8 mouse cellular contexts compared by ENCODE assay signal in genomic region chr3:95623991-95624515, GRCm38 (mm10). TPM values are rescaled to one million over a fixed set of nuclear protein-coding genes. Genes with fewer than 3 reads are reported as not detected.
A peak's percentile ranks its signal among the peaks of the same experiment; 100 is the strongest.
DNase-seq lines count a peak whose midpoint lies in the region; ATAC-seq and TF ChIP-seq lines count a peak whose summit lies in the region.
"Not testable (repeated sequence)": the region's sequence is repeated elsewhere in the genome, so short reads cannot be mapped to it uniquely, and the experiment has no call there.

No protein-coding gene starts in this region.

- not testable (repeated sequence) for TF ChIP-seq RAD21 in CH12.LX (IDR thresholded peaks at IDR 0.05; ENCODE audit: low read depth, low read length)

- H3K9ac ChIP-seq in CH12.LX (ENCODE audit: insufficient read depth, low read depth), result peak overlapping the region; percentile 63; the same call in 1 of the 2 replicates
- 0 out of 2 replicates have a peak overlapping the region, but pooled peaks have one; percentile 33 for H3K9ac ChIP-seq in embryonic facial prominence, embryonic 12.5 days
- peak overlapping the region; percentile 63 for H3K9ac ChIP-seq in forebrain, embryonic 16.5 days (replicated peaks; ENCODE audit: low read depth, low read length)
- H3K9ac ChIP-seq in kidney, embryonic 15.5 days, result peak overlapping the region; percentile 52; the same call in 1 of the 2 replicates
- peak overlapping the region; percentile 75 for H3K9ac ChIP-seq in liver, embryonic 13.5 days
- H3K9ac ChIP-seq in midbrain, embryonic 11.5 days (ENCODE audit: low read length), result peak overlapping the region; percentile 48; the same call in 1 of the 2 replicates

- H3K4me2 ChIP-seq in CH12.LX (ENCODE audit: insufficient read depth, low read depth, poor library complexity, severe bottlenecking), result peak overlapping the region; percentile 67; the same call in 1 of the 2 replicates
- peak overlapping the region; percentile 47 for H3K4me2 ChIP-seq in embryonic facial prominence, embryonic 12.5 days (replicated peaks)
- H3K4me2 ChIP-seq in forebrain, embryonic 16.5 days (ENCODE audit: low read length), result peak overlapping the region; percentile 61
- H3K4me2 ChIP-seq in kidney, embryonic 15.5 days, result peak overlapping the region; percentile 61
- H3K4me2 ChIP-seq in liver, embryonic 13.5 days, result peak overlapping the region; percentile 70
- H3K4me2 ChIP-seq in midbrain, embryonic 11.5 days, result peak overlapping the region; percentile 40

- not testable (repeated sequence) for DNase-seq in CH12.LX (ENCODE audit: extremely low read depth); hindbrain, embryonic 10.5 days (ENCODE audit: low spot score); liver, embryonic 13.5 days
- DNase-seq in midbrain, embryonic 11.5 days (ENCODE audit: low spot score, missing footprints), result peak; percentile 84

- not testable (repeated sequence) for H3K9me3 ChIP-seq in CH12.LX (replicated peaks; ENCODE audit: low read length); embryonic facial prominence, embryonic 12.5 days; forebrain, embryonic 16.5 days (ENCODE audit: control insufficient read depth, low read length); hindbrain, embryonic 10.5 days; kidney, embryonic 15.5 days (replicated peaks); liver, embryonic 13.5 days (replicated peaks); midbrain, embryonic 11.5 days (ENCODE audit: control insufficient read depth, low read length)

- 69% methylated on average over 5 of the region's 5 CpGs for WGBS in embryonic facial prominence, embryonic 12.5 days
- 60% methylated on average over 5 of the region's 5 CpGs for WGBS in forebrain, embryonic 16.5 days
- 73% methylated on average over 5 of the region's 5 CpGs for WGBS in hindbrain, embryonic 10.5 days
- 74% methylated on average over 5 of the region's 5 CpGs for WGBS in kidney, embryonic 15.5 days
- WGBS in liver, embryonic 13.5 days (ENCODE audit: insufficient replicate concordance), result 67% methylated on average over 5 of the region's 5 CpGs
- WGBS in midbrain, embryonic 11.5 days, result 62% methylated on average over 5 of the region's 5 CpGs
- 60% methylated on average over 5 of the region's 5 CpGs for WGBS in olfactory bulb, adult 2 months

- dilution Hi-C loops in CH12.LX (cut with MboI; ENCODE audit: extremely low pct_ligation_motif_present, extremely low pct_unique_long_range_greater_than_20kb, low sequenced_read_pairs), result not testable (repeated sequence)

- not testable (repeated sequence) for H3K27ac ChIP-seq in CH12.LX (ENCODE audit: insufficient read depth, low read depth); midbrain, embryonic 11.5 days (ENCODE audit: low read depth, low read length)
- peak overlapping the region; percentile 80; the same call in 1 of the 2 replicates for H3K27ac ChIP-seq in embryonic facial prominence, embryonic 12.5 days
- peak overlapping the region; percentile 76 for H3K27ac ChIP-seq in forebrain, embryonic 16.5 days (ENCODE audit: low read length)
- peak overlapping the region; percentile 96 for H3K27ac ChIP-seq in hindbrain, embryonic 10.5 days
- peak overlapping the region; percentile 94 for H3K27ac ChIP-seq in kidney, embryonic 15.5 days
- peak overlapping the region; percentile 87 for H3K27ac ChIP-seq in liver, embryonic 13.5 days
- peak overlapping the region; percentile 83 for H3K27ac ChIP-seq in olfactory bulb, adult 2 months (ENCODE audit: insufficient read depth, low read depth, low read length)

- not testable (repeated sequence) for TF ChIP-seq POLR2A in CH12.LX (IDR thresholded peaks at IDR 0.05; ENCODE audit: low read depth, low read length); olfactory bulb, adult 2 months (IDR thresholded peaks at IDR 0.05; ENCODE audit: insufficient read depth, low read depth, low read length)

- not testable (repeated sequence) for TF ChIP-seq EP300 in CH12.LX (IDR thresholded peaks at IDR 0.05; ENCODE audit: low read length)

- H3K4me1 ChIP-seq in CH12.LX (ENCODE audit: control insufficient read depth in 1 of 2, insufficient read depth in 2 of 2), result peaks cover 2 to 42% of the 10 kb centered on the region in 2 experiments; a peak in 3 of 4 replicates
- H3K4me1 ChIP-seq in embryonic facial prominence, embryonic 12.5 days; midbrain, embryonic 11.5 days (ENCODE audit: control insufficient read depth, insufficient read depth, low read length); olfactory bulb, adult 2 months (ENCODE audit: control insufficient read depth, insufficient read depth, low read length): not testable (repeated sequence)
- H3K4me1 ChIP-seq in forebrain, embryonic 16.5 days (replicated peaks; ENCODE audit: control insufficient read depth, insufficient read depth, low read length), result peaks cover 15% of the 10 kb centered on the region
- H3K4me1 ChIP-seq in hindbrain, embryonic 10.5 days (replicated peaks), result peaks cover 20% of the 10 kb centered on the region
- peaks cover 21% of the 10 kb centered on the region for H3K4me1 ChIP-seq in kidney, embryonic 15.5 days
- H3K4me1 ChIP-seq in liver, embryonic 13.5 days (replicated peaks), result peaks cover 34% of the 10 kb centered on the region

- peaks cover 35% of the 10 kb centered on the region for H3K79me2 ChIP-seq in CH12.LX (replicated peaks; ENCODE audit: control insufficient read depth, extremely low read depth, insufficient read depth, poor library complexity, severe bottlenecking)

- in situ Hi-C loops in CH12.LX (cut with MboI; ENCODE audit: low pct_ligation_motif_present, low pct_unique_long_range_greater_than_20kb, low sequenced_read_pairs), result not testable (repeated sequence)

- peaks cover 22 to 43% of the 10 kb centered on the region in 2 experiments for H3K36me3 ChIP-seq in CH12.LX (replicated peaks in 1 of 2; ENCODE audit: control insufficient read depth in 1 of 2, insufficient read depth in 1 of 2, low read length in 1 of 2)
- H3K36me3 ChIP-seq in embryonic facial prominence, embryonic 12.5 days, result peaks cover 26% of the 10 kb centered on the region
- H3K36me3 ChIP-seq in forebrain, embryonic 16.5 days (ENCODE audit: control insufficient read depth, insufficient read depth), result not testable (repeated sequence)
- peaks cover 48% of the 10 kb centered on the region for H3K36me3 ChIP-seq in hindbrain, embryonic 10.5 days
- peaks cover 45% of the 10 kb centered on the region for H3K36me3 ChIP-seq in kidney, embryonic 15.5 days
- peaks cover 47% of the 10 kb centered on the region for H3K36me3 ChIP-seq in liver, embryonic 13.5 days
- H3K36me3 ChIP-seq in midbrain, embryonic 11.5 days (ENCODE audit: control insufficient read depth, insufficient read depth, low read length), result peaks cover 14% of the 10 kb centered on the region; the same call in 1 of the 2 replicates

- H3K27me3 ChIP-seq in CH12.LX (replicated peaks); embryonic facial prominence, embryonic 12.5 days; forebrain, embryonic 16.5 days (replicated peaks; ENCODE audit: control insufficient read depth, insufficient read depth, low read length); hindbrain, embryonic 10.5 days (ENCODE audit: insufficient read depth, poor library complexity, severe bottlenecking); kidney, embryonic 15.5 days; liver, embryonic 13.5 days; midbrain, embryonic 11.5 days (ENCODE audit: control insufficient read depth, insufficient read depth, low read length): not testable (repeated sequence)

- TF ChIP-seq CTCF in CH12.LX (conservative IDR thresholded peaks at IDR 0.05 in 1 of 2, IDR thresholded peaks at IDR 0.05 in 1 of 2; ENCODE audit: low read depth in 2 of 2, low read length in 2 of 2); olfactory bulb, adult 2 months (IDR thresholded peaks at IDR 0.05; ENCODE audit: insufficient read depth, low read depth, low read length): not testable (repeated sequence)

- peak overlapping the region in 2 of 3 experiments; percentile 56 to 73 for H3K4me3 ChIP-seq in CH12.LX (replicated peaks in 1 of 3; ENCODE audit: low read depth in 2 of 3, low read length in 2 of 3, poor library complexity in 1 of 3)
- H3K4me3 ChIP-seq in embryonic facial prominence, embryonic 12.5 days, result peak overlapping the region; percentile 63; the same call in 1 of the 2 replicates
- peak overlapping the region; percentile 38 for H3K4me3 ChIP-seq in forebrain, embryonic 16.5 days (replicated peaks; ENCODE audit: low read length)
- H3K4me3 ChIP-seq in hindbrain, embryonic 10.5 days, result peak overlapping the region; percentile 78
- H3K4me3 ChIP-seq in kidney, embryonic 15.5 days (replicated peaks), result peak overlapping the region; percentile 74
- peak overlapping the region; percentile 76 for H3K4me3 ChIP-seq in liver, embryonic 13.5 days (replicated peaks)
- H3K4me3 ChIP-seq in midbrain, embryonic 11.5 days (ENCODE audit: low read depth, low read length), result peak overlapping the region; percentile 69; the same call in 1 of the 2 replicates
- H3K4me3 ChIP-seq in olfactory bulb, adult 2 months (ENCODE audit: insufficient read depth, low read depth, low read length), result not testable (repeated sequence)

- ATAC-seq in embryonic facial prominence, embryonic 12.5 days (ENCODE audit: insufficient number of reproducible peaks, insufficient read depth, low FRiP score, low TSS enrichment); forebrain, embryonic 16.5 days; kidney, embryonic 15.5 days (replicated peaks; ENCODE audit: low FRiP score); liver, embryonic 13.5 days (ENCODE audit: low read depth); midbrain, embryonic 11.5 days (ENCODE audit: low FRiP score): not testable (repeated sequence)

RNA-seq across cellular contexts. Expression of gene Ensa, which starts 0.7 kb away (rescaled TPM):
- 51.5 and 53.9 TPM in 2 replicates for total RNA-seq in CH12.LX (2012; rRNA removed)
- 57.8 and 60.8 TPM in 2 replicates for total RNA-seq in CH12.LX (2014; rRNA removed)
- polyA plus RNA-seq in CH12.LX (2012; ENCODE audit: insufficient read length, low read depth), result 58.4 and 62.6 TPM in 2 replicates
- 85.4 and 85.7 TPM in 2 replicates for polyA plus RNA-seq in embryonic facial prominence, embryonic 12.5 days (2016; fragmentation: Nextera tagmentation; extraction: Ambion mirVana)
- polyA plus RNA-seq in forebrain, embryonic 16.5 days (2015; fragmentation: Nextera tagmentation; extraction: Ambion mirVana), result 113 and 124 TPM in 2 replicates
- polyA plus RNA-seq in hindbrain, embryonic 10.5 days (2016; fragmentation: Nextera tagmentation; extraction: Ambion mirVana), result 84.8 and 89.9 TPM in 2 replicates
- polyA plus RNA-seq in kidney, embryonic 15.5 days (2015; fragmentation: Nextera tagmentation; extraction: Ambion mirVana), result 71.1 and 73.2 TPM in 2 replicates
- polyA plus RNA-seq in liver, embryonic 13.5 days (2015; fragmentation: Nextera tagmentation; extraction: Ambion mirVana), result 33.4 and 36.8 TPM in 2 replicates
- polyA plus RNA-seq in midbrain, embryonic 11.5 days (2014; fragmentation: Nextera tagmentation; extraction: Ambion mirVana), result 88.1 and 93.2 TPM in 2 replicates
- polyA plus RNA-seq in olfactory bulb, adult 2 months (2012; ENCODE audit: insufficient read depth, insufficient read length, low replicate concordance, missing spikeins), result not detected in 2 replicates

RNA-seq across cellular contexts. Expression of gene Mcl1, which starts 34.5 kb away (rescaled TPM):
- total RNA-seq in CH12.LX (2012; rRNA removed) (95.9 and 114 TPM in 2 replicates), CH12.LX (2014; rRNA removed) (223 and 225 TPM in 2 replicates)
- 188 and 197 TPM in 2 replicates for polyA plus RNA-seq in CH12.LX (2012; ENCODE audit: insufficient read length, low read depth)
- 69.8 and 74.0 TPM in 2 replicates for polyA plus RNA-seq in embryonic facial prominence, embryonic 12.5 days (2016; fragmentation: Nextera tagmentation; extraction: Ambion mirVana)
- polyA plus RNA-seq in forebrain, embryonic 16.5 days (2015; fragmentation: Nextera tagmentation; extraction: Ambion mirVana), result 43.4 and 48.3 TPM in 2 replicates
- 47.2 and 53.4 TPM in 2 replicates for polyA plus RNA-seq in hindbrain, embryonic 10.5 days (2016; fragmentation: Nextera tagmentation; extraction: Ambion mirVana)
- 51.2 and 54.4 TPM in 2 replicates for polyA plus RNA-seq in kidney, embryonic 15.5 days (2015; fragmentation: Nextera tagmentation; extraction: Ambion mirVana)
- 31.8 and 33.3 TPM in 2 replicates for polyA plus RNA-seq in liver, embryonic 13.5 days (2015; fragmentation: Nextera tagmentation; extraction: Ambion mirVana)
- polyA plus RNA-seq in midbrain, embryonic 11.5 days (2014; fragmentation: Nextera tagmentation; extraction: Ambion mirVana), result 74.1 and 79.9 TPM in 2 replicates
- 157 and 245 TPM in 2 replicates for polyA plus RNA-seq in olfactory bulb, adult 2 months (2012; ENCODE audit: insufficient read depth, insufficient read length, low replicate concordance, missing spikeins)

RNA-seq across cellular contexts. Expression of gene Golph3l, which starts 35.3 kb away (rescaled TPM):
- total RNA-seq in CH12.LX (2012; rRNA removed) (22.4 and 23.4 TPM in 2 replicates), CH12.LX (2014; rRNA removed) (35.5 and 36.9 TPM in 2 replicates)
- 21.6 and 22.7 TPM in 2 replicates for polyA plus RNA-seq in CH12.LX (2012; ENCODE audit: insufficient read length, low read depth)
- polyA plus RNA-seq in embryonic facial prominence, embryonic 12.5 days (2016; fragmentation: Nextera tagmentation; extraction: Ambion mirVana), result 30.4 and 34.8 TPM in 2 replicates
- 33.3 and 39.8 TPM in 2 replicates for polyA plus RNA-seq in forebrain, embryonic 16.5 days (2015; fragmentation: Nextera tagmentation; extraction: Ambion mirVana)
- 27.8 and 31.0 TPM in 2 replicates for polyA plus RNA-seq in hindbrain, embryonic 10.5 days (2016; fragmentation: Nextera tagmentation; extraction: Ambion mirVana)
- polyA plus RNA-seq in kidney, embryonic 15.5 days (2015; fragmentation: Nextera tagmentation; extraction: Ambion mirVana), result 31.2 and 33.9 TPM in 2 replicates
- polyA plus RNA-seq in liver, embryonic 13.5 days (2015; fragmentation: Nextera tagmentation; extraction: Ambion mirVana), result 28.1 and 34.1 TPM in 2 replicates
- 41.8 and 45.1 TPM in 2 replicates for polyA plus RNA-seq in midbrain, embryonic 11.5 days (2014; fragmentation: Nextera tagmentation; extraction: Ambion mirVana)
- polyA plus RNA-seq in olfactory bulb, adult 2 months (2012; ENCODE audit: insufficient read depth, insufficient read length, low replicate concordance, missing spikeins), result not detected in 2 replicates
